Mouse (Mus musculus) adrenal gland, adult 8-10 months (tissue): ENCODE measurements around the gene St6galnac3. TPM values are rescaled to one million over a fixed set of nuclear protein-coding genes. Genes with fewer than 3 reads are reported as not detected.
A peak's percentile ranks its signal among the peaks of the same experiment; 100 is the strongest.

Source experiments
- DNase-seq: peaks from one replicate; pipeline ENCODE4 v3.0.0; 2022
- total RNA-seq, 4 experiments: library from RNA; stranded (reverse); gene quantifications; 2 replicates each; pipeline ENCODE4 v1.2.4; 2022

St6galnac3 gene
- total RNA-seq, 4 experiments from 2014 or later = 7.7 to 25.4 (median 16.9) TPM

DNA sequence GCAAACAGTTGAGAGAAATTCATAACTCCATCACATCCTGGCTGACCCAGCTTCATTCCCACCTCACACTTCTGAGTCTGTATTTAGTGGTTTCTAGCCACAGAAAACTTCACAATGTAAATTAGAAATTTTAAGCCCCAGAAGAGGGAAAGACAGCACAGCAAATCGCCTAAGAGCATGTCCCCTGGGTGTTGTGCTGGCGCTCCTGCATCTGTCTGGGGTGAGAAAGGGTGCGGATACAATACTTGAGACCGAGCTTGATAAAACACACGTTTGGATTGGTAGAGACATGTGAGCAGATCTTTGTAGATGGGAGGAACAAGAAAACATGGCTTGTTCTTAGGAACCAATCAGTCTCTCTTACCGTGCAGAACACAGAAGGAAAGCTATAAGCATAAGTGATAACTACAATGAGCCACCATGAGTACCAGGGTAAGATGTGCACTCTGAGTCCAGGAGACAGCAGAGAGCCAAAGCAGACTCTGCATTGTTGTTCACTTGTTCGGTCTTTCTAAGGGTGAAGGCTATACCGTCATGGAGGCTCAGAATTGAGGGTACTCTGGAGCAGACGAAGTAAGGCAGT lies 214.8 kb downstream of the St6galnac3 start:
- no peak for DNase-seq

GRCm38 (mm10) chr3:153509643-153510042 lies 215.3 kb downstream of the St6galnac3 start:
- no peak for DNase-seq

DNA sequence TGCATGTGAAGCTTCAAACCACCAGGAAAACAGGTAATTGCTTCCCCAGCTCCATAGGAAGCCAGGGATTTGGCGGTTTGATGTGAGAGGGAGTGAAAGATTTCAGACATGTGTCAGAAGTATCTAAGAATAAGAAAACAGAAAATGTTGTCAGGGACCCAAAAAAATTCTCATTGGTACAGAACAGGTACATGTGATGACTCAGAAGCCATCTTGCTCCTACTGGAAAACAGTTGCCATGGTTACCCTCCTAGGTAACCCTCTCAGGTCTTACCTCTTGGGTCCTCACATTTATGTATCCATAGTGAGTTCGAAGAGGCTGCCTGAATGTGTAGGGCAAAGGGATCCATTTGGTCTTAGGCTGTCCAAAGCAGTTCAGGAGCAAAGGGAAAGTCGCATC lies 215.9 kb downstream of the St6galnac3 start:
- no peak for DNase-seq

DNA sequence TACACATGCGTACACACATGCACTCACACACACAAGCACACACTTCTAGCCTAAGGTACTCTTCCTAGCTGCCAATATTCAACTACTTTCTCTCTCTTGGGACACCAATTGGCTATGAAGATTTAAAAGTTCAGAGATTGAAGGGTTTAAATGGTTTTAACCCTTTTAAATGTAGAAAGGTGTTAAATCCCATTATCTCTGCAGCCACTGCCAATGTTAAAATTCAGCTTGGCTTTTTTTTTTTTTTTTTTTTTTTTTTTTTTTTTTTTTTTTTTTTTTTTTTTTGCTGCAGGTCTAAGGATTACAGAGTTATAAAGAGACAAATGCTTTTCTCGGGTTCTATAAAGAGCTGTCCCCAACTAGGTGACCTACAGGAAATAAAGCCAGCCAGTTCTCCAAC lies 216.4 kb downstream of the St6galnac3 start:
- DNase-seq = no peak

- no peak for DNase-seq
Observed at GRCm38 (mm10) chr3:153507599-153507998, 217.4 kb downstream of the St6galnac3 start.

DNA sequence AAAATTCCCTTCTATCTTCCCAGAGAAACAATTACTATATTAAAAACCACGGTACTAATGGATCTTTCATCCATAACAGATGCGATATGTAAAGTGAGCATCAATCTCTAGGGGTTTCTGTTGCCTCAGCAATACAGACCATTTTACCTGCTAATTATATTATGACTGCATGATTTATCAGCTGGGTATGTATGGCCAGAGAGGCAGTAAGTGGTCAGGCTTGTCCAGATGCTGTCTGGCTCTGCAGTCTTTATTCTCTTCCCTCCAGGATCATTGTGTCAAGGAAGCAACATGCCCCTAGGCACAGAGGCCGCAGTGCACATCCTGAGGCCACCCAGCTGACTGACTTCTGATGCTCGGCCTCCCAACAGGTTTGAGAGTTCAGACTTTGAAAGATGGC lies 222.5 kb downstream of the St6galnac3 start:
- DNase-seq = no peak

- peak; percentile 51 for DNase-seq
Observed at GRCm38 (mm10) chr3:153501333-153501877, 223.6 kb downstream of the St6galnac3 start.

DNA sequence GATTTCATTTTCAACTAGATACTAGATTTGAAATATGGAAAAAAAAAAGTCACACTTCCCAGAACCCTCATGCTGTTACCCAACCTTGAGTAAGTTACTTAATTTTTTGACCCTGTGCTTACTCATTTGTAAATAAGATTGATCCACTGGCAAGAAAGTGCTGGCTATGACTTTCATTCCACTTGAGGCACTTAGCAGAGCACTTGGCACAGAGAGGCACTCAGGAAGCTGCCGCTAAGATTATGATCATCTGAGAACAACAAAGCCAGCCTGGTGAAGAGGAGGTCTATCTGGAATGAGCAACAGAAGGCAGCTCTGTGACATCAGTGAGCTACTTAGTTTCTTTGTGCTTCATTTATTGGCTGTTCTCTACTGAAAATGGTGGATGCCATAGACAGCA lies 232.0 kb downstream of the St6galnac3 start:
- no peak for DNase-seq

DNA sequence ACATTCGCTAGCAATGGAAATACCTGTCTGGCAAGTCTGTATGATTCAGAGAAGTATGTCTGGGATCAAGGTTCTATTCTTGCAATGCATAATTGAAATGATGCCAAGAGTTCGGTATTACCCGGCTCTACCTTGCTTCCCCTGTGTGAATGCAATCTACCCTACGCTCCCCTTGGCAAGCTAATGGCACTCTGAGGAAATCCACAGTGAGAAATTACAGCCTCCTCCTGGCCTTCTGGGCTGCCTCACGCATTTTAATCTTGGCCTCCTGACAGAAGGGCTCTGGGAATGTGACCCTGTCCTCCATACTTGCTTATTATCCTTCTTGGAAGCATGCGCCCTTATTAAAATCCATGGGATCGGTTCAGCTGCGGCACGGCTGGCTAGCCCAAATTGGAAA lies 235.3 kb downstream of the St6galnac3 start:
- DNase-seq = peak; percentile 21

GRCm38 (mm10) chr3:153488931-153489330 lies 236.0 kb downstream of the St6galnac3 start:
- no peak for DNase-seq

DNA sequence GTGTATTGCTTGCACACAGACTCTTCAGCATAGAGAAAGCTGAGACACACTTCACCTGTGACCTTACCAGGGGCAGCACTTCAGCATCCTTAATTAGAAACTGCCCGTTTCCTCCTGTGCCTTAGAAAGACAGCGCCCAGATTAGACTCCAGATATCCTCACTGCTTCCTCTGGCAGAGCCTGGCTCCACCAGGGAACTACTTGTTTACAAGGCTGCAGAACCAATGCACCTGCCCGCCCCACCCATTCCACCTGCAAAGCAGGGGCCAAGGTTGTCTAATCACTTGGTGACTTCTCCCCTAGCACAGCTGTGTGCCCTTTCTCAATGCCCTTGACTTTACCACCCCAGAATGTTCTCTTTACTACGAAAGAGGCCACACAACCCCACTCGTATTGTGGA lies 239.8 kb downstream of the St6galnac3 start:
- no peak for DNase-seq

- peak; percentile 35 for DNase-seq
Observed at GRCm38 (mm10) chr3:153484701-153485100, 240.3 kb downstream of the St6galnac3 start.

DNA sequence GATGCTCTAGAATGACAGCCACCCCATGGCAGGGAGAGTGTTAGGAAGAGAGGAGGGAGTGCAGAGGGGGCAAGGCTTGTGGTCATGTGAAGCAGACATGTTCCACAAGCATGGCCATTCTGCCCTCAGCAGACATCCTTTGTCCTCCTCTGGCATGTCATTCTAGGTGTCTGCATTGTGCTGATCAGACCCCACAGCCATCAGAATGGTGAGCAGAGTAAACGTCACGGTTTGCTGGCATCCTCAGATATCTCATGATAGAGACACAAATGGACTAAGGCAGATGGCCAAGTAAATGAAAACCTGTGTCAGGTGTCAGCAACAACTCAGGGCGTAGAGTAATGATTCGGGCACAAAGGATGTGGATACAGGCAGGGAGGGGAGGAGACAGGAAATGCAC lies 241.3 kb downstream of the St6galnac3 start:
- DNase-seq = no peak

DNA sequence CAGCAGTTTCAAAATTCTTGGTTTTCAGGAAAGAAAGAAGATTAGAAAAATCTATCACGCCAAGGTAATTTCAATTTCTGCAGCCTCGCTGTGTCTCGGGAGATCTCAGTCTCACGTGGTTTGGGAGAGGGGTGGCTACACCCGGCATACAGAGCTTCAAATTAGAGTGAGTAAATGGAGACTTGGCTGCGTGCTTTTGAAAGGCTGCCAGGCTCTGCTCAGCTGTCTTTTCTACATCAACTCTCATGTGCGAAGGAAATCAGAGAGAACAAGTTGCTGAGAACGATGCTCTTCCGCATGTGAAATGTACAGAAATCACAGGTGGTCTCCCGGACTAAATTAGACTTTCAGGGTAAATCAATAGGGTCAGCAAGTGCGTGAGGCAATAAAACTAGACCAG lies 242.9 kb downstream of the St6galnac3 start:
- no peak for DNase-seq

- DNase-seq = no peak
Observed at GRCm38 (mm10) chr3:153481012-153481411, 244.0 kb downstream of the St6galnac3 start.

DNA sequence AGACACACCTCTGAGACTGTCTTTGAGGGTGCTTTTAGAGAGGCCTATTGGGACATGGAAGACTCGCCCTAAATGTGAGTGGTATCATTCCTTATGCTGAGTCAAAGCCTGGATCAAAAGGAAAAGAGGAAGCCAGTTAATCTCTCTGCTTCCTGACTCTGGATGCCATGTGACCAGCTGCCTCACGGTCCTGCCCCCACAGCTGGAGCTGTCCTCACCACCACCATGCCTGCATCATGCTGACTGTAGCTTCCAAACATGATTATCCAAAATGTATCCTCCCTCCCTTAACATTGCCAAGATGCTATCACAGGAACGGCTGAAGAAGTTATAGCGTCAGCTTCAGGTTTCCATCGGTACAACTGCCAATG lies 244.4 kb downstream of the St6galnac3 start:
- no peak for DNase-seq

- no peak for DNase-seq
Observed at GRCm38 (mm10) chr3:153480005-153480635, 244.9 kb downstream of the St6galnac3 start.

DNA sequence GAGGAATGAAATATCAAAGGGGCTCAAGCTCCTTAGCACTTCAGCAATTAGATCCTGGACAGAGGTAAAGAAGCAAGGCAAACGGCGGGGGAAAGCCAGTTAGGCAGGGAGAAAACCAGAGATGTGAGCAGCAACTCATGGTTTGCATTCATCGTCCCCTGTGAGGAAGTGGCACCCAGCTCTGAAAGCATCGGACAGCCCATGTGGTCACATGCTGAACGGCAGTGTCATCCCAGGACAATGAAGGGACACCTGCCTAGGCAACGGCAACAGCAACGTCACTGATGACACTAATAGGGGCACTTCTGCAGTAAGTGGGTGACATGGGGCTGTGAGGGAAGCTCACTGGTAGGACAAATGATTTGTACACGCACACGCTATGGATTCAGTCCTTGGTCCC lies 249.1 kb downstream of the St6galnac3 start:
- DNase-seq = no peak

DNA sequence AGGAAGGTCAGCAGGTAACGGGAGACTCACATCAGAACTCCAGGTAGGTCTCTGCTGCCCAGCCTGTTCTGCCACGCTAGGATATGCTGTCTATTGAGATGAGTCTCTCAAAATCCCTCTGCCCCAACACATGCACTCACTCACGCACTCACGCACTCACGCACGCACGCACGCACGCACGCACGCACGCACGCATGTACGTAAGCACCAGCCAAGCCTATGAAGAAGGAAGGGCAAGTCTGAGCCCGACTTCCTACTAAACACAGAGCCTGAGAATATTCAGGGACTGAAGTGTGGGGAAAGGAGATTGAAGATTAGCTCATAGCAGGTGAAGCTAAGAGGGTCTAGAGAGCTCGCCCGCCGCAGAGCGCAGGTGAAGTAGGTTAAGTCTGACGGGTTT lies 249.5 kb downstream of the St6galnac3 start:
- no peak for DNase-seq

DNA sequence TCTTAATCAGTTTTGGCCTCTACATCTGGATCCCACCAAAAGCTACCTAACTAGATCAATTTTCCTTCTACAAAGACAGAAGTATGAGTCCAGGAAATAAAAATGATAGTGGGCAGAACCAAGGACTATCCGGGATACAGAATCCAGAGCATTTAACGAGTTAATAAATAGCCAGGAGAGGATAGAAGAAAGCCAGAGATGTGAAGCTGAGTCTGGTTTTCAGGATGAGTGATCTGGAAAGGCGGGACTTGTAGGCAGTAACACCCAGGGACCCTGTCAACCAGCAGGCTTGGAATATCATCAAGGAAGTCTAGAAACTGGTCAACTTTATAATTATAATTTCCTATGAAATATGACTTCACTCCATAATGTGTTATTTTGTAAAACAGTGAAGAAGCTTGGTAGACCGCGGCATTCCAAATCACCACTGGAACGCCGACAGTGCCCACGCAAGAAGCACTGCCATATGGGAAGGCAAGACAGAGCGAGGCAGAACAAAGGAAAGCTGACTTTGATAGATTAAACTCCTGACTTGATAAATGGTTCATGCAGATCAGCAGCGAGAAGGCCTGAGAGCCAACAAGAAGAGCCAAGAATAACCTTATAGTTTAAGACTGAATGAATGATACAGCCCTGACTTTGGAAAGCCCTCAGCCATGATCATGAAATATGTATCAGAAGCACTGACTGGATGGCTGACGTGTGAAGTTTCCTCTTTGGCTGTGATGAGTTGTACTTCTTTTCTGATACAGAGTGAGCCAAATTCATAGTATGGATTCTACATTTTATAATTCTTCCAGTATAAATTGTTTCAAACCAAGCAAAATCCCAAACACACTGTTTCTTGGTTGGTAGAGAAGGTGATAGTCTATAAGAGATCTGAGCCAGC lies 252.1 kb downstream of the St6galnac3 start:
- DNase-seq = no peak

DNA sequence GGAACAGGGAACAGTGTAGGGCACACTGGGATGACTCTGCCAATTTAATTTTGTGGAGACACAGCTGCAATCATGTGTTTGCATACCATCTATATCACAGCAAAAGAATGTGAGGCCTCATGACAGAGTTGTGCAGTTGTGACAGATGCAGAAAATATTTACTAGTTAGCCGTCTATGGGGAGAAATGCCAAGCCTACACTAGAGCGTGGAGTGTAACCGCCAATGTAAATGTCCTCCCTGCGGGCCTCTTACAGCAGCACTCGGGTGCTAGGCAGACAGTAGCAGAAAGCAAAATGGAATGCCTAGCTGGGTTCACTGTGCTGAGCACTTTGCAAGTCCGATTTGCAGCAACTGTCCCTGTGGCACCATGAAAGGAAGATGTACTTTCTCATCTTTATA lies 261.1 kb downstream of the St6galnac3 start:
- no peak for DNase-seq

DNA sequence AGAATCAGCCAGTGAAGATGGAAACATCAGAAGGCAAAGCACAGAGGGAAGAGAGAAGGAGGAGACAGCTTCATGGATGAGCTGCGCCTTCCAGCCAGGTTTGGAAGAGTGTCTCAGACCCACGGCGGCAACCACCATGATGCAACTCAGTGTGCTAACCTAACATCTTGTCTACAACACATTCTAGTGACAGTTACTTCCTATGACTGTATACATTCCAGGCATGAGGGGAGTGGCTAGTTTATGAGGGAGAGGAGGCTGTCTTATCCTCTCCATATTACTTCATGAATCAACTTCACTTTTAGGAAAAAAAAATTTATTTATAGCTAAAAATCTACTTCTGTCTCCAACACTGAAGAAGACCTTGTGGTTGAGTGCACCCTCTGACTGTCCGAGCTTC lies 264.8 kb downstream of the St6galnac3 start:
- DNase-seq = no peak

DNA sequence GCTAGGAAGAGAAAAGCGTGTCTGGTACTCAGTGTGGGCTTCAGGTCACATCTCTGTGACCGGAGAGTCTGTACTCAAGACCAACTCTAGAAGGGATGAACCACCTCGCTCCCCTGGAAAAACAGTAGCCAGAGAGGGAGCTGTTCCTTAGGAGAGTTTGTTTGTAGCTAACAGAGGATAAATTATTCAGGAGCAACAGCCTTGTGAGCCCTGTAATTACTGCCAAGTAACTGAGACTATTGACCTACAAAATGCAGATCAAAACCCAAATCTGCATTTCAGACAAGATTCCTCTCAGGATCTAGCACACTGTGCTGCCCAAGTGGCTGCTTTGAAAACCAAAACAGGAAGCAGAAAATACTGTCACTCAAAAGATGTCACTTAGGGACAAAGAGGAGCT lies 266.4 kb downstream of the St6galnac3 start:
- no peak for DNase-seq
